Mouse (Mus musculus): ENCODE results near the gene Cux2. TPM values are rescaled to one million over a fixed set of nuclear protein-coding genes. Genes with fewer than 3 reads are reported as not detected.

Gene Cux2
- polyA plus RNA-seq, 1 experiment: 36.7 TPM

GRCm38 (mm10) chr5:121833159-121833558, 216.7 kb downstream of the Cux2 start:
- Histone ChIP-seq H3K4me3 (replicated peaks; ENCODE audit: insufficient read depth, low read depth, low read length) (peak overlapping the region; percentile 89), H3K27me3 (ENCODE audit: control insufficient read depth, insufficient read depth, low read length) (no peaks in the 10 kb centered on the region), H3K4me1 (ENCODE audit: control insufficient read depth, insufficient read depth, low read length) (peaks cover 41% of the 10 kb centered on the region), H3K27ac (ENCODE audit: insufficient read depth, low read length) (peak overlapping the region; percentile 61)
- 65% methylated on average over 2 of the region's 2 CpGs for WGBS
- TF ChIP-seq CTCF (IDR thresholded peaks at IDR 0.05; ENCODE audit: borderline replicate concordance, insufficient read depth, low read depth, low read length) (no peak), POLR2A (IDR thresholded peaks at IDR 0.05; ENCODE audit: borderline replicate concordance, insufficient read depth, low read length) (no peak)
- DNase-seq: peak in 1 of 2 experiments; percentile 43

- H3K4me1 ChIP-seq (ENCODE audit: control insufficient read depth, insufficient read depth, low read length): peaks cover 47% of the 10 kb centered on the region
- DNase-seq: peak in 1 of 2 experiments; percentile 41
- no peaks in the 10 kb centered on the region for H3K27me3 ChIP-seq (ENCODE audit: control insufficient read depth, insufficient read depth, low read length)
- peak overlapping the region; percentile 23 for H3K4me3 ChIP-seq (replicated peaks; ENCODE audit: insufficient read depth, low read depth, low read length)
- TF ChIP-seq POLR2A (IDR thresholded peaks at IDR 0.05; ENCODE audit: borderline replicate concordance, insufficient read depth, low read length) (no peak), CTCF (IDR thresholded peaks at IDR 0.05; ENCODE audit: borderline replicate concordance, insufficient read depth, low read depth, low read length) (no peak)
- WGBS: 47% methylated on average over 6 of the region's 6 CpGs
- H3K27ac ChIP-seq (ENCODE audit: insufficient read depth, low read length): no peak overlapping the region
These were observed 217.3 kb downstream of the Cux2 start for GRCm38 (mm10) chr5:121832376-121833155.

GRCm38 (mm10) chr5:121831002-121831601, 218.8 kb downstream of the Cux2 start:
- H3K4me3 ChIP-seq (replicated peaks; ENCODE audit: insufficient read depth, low read depth, low read length): no peak overlapping the region
- peaks cover 59% of the 10 kb centered on the region for H3K4me1 ChIP-seq (ENCODE audit: control insufficient read depth, insufficient read depth, low read length)
- TF ChIP-seq CTCF (IDR thresholded peaks at IDR 0.05; ENCODE audit: borderline replicate concordance, insufficient read depth, low read depth, low read length) (no peak), POLR2A (IDR thresholded peaks at IDR 0.05; ENCODE audit: borderline replicate concordance, insufficient read depth, low read length) (no peak)
- WGBS: 77% methylated on average over 6 of the region's 6 CpGs
- H3K27me3 ChIP-seq (ENCODE audit: control insufficient read depth, insufficient read depth, low read length): no peaks in the 10 kb centered on the region
- peak overlapping the region; percentile 27; the same call in 1 of the 2 replicates for H3K27ac ChIP-seq (ENCODE audit: insufficient read depth, low read length)
- no peak for DNase-seq

- no peaks in the 10 kb centered on the region for H3K27me3 ChIP-seq (ENCODE audit: control insufficient read depth, insufficient read depth, low read length)
- TF ChIP-seq POLR2A (IDR thresholded peaks at IDR 0.05; ENCODE audit: borderline replicate concordance, insufficient read depth, low read length) (no peak), CTCF (IDR thresholded peaks at IDR 0.05; ENCODE audit: borderline replicate concordance, insufficient read depth, low read depth, low read length) (no peak)
- WGBS: 3% methylated on average over 82 of the region's 82 CpGs
- H3K27ac ChIP-seq (ENCODE audit: insufficient read depth, low read length): peak overlapping the region; percentile 90
- H3K4me3 ChIP-seq (replicated peaks; ENCODE audit: insufficient read depth, low read depth, low read length): peak overlapping the region; percentile 17
- peak; percentile 81 to 83 for DNase-seq
- H3K4me1 ChIP-seq (ENCODE audit: control insufficient read depth, insufficient read depth, low read length): peaks cover 74% of the 10 kb centered on the region
These were observed 221.1 kb downstream of the Cux2 start for GRCm38 (mm10) chr5:121828491-121829432.

- Histone ChIP-seq H3K27ac (ENCODE audit: insufficient read depth, low read length) (peak overlapping the region; percentile 90), H3K4me3 (replicated peaks; ENCODE audit: insufficient read depth, low read depth, low read length) (peak overlapping the region; percentile 17), H3K4me1 (ENCODE audit: control insufficient read depth, insufficient read depth, low read length) (peaks cover 83% of the 10 kb centered on the region), H3K27me3 (ENCODE audit: control insufficient read depth, insufficient read depth, low read length) (no peaks in the 10 kb centered on the region)
- WGBS: 36% methylated on average over 4 of the region's 4 CpGs
- TF ChIP-seq POLR2A (IDR thresholded peaks at IDR 0.05; ENCODE audit: borderline replicate concordance, insufficient read depth, low read length) (no peak), CTCF (IDR thresholded peaks at IDR 0.05; ENCODE audit: borderline replicate concordance, insufficient read depth, low read depth, low read length) (no peak)
- no peak for DNase-seq
These were observed 222.0 kb downstream of the Cux2 start for GRCm38 (mm10) chr5:121827876-121828275.

- Histone ChIP-seq H3K4me3 (replicated peaks; ENCODE audit: insufficient read depth, low read depth, low read length) (no peak overlapping the region), H3K27me3 (ENCODE audit: control insufficient read depth, insufficient read depth, low read length) (no peaks in the 10 kb centered on the region), H3K4me1 (ENCODE audit: control insufficient read depth, insufficient read depth, low read length) (peaks cover 81% of the 10 kb centered on the region), H3K27ac (ENCODE audit: insufficient read depth, low read length) (peak overlapping the region; percentile 64; the same call in 1 of the 2 replicates)
- DNase-seq: peak; percentile 65 to 79
- no peak for TF ChIP-seq POLR2A (IDR thresholded peaks at IDR 0.05; ENCODE audit: borderline replicate concordance, insufficient read depth, low read length)
- no peak for TF ChIP-seq CTCF (IDR thresholded peaks at IDR 0.05; ENCODE audit: borderline replicate concordance, insufficient read depth, low read depth, low read length)
- WGBS: 19% methylated on average over 3 of the region's 3 CpGs
These were observed 224.3 kb downstream of the Cux2 start for GRCm38 (mm10) chr5:121825606-121826005.

GRCm38 (mm10) chr5:121824121-121824520, 225.8 kb downstream of the Cux2 start:
- peak in 1 of 2 experiments; percentile 20 for DNase-seq
- TF ChIP-seq POLR2A (IDR thresholded peaks at IDR 0.05; ENCODE audit: borderline replicate concordance, insufficient read depth, low read length) (no peak), CTCF (IDR thresholded peaks at IDR 0.05; ENCODE audit: borderline replicate concordance, insufficient read depth, low read depth, low read length) (no peak)
- no peak overlapping the region for H3K4me3 ChIP-seq (replicated peaks; ENCODE audit: insufficient read depth, low read depth, low read length)
- H3K4me1 ChIP-seq (ENCODE audit: control insufficient read depth, insufficient read depth, low read length): peaks cover 73% of the 10 kb centered on the region
- 51% methylated on average over 4 of the region's 4 CpGs for WGBS
- H3K27ac ChIP-seq (ENCODE audit: insufficient read depth, low read length): peak overlapping the region; percentile 37
- no peaks in the 10 kb centered on the region for H3K27me3 ChIP-seq (ENCODE audit: control insufficient read depth, insufficient read depth, low read length)

All from cerebellum, adult 2 months (tissue).